Mouse (Mus musculus) lung, adult 2 months (tissue): Measurements from ENCODE around the gene Bivm. TPM values are rescaled to one million over a fixed set of nuclear protein-coding genes. Genes with fewer than 3 reads are reported as not detected.

ENCODE experiments used
- DNase-seq: peaks from one replicate; pipeline ENCODE4 v3.0.0; 2022
- H3K4me1 ChIP-seq: fragments of 200-500 bp; 2 replicates; pipeline ENCODE4 v1.6.1; 2011; ENCODE audit warnings: low read length; ENCODE audit not compliant: control insufficient read depth, insufficient read depth
- H3K4me3 ChIP-seq: fragments of 200-500 bp; replicated peaks from 2 replicates; pipeline ENCODE3; 2011; ENCODE audit warnings: low read depth, mild to moderate bottlenecking, control low read depth, low read length; ENCODE audit errors: extremely low read depth
- CTCF ChIP-seq: fragments of 200-500 bp; IDR thresholded peaks from 2 replicates; pipeline ENCODE4 v1.5.1; 2011; ENCODE audit warnings: mild to moderate bottlenecking, low read length, control low read depth; ENCODE audit not compliant: insufficient read depth
- POLR2A ChIP-seq: fragments of 200-500 bp; IDR thresholded peaks from 2 replicates; pipeline ENCODE4 v1.6.1; 2011; ENCODE audit warnings: low read depth, mild to moderate bottlenecking, control low read depth, low read length, borderline replicate concordance; ENCODE audit errors: extremely low read depth
- WGBS: fragments of 180-500 bp; shearing (Covaris S2); methylation state at CpG from one replicate; pipeline ENCODE4 v1.1.7; 2018; 5-methylcytosine and 5-hydroxymethylcytosine counted together
- polyA plus RNA-seq: library from polyadenylated mRNA; depleted of rRNA; stranded (reverse); fragments of >200 nt; gene quantifications from 2 replicates; pipeline ENCODE4 v1.2.3, GENCODE M21; 2012; rRNA removed

Bivm gene
- polyA plus RNA-seq, 1 experiment: 4.6 TPM

DNA sequence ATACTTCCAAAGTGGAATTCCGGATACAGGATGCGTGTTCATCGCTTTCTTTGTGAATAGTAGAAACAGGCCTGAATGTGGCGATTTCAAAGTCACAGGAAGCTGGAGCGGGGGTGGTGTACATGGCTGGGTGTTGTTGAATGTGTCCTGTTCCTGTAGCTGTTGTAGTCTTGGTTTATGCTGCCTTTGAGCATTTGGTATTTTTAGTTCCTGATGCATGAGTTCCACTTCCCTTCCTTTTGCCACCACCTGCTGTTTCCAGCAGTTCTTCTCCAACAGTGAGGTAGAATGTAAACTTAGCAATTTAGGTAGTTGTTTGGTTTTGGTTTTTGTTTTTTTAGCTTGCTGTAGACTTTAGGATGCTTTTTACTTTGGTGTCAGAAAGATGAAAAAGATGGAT is 43.6 kb downstream of the Bivm start:
- no peak for DNase-seq
- WGBS: 81% methylated on average over 5 of the region's 5 CpGs
- no peak overlapping the region for H3K4me3 ChIP-seq
- TF ChIP-seq POLR2A (no peak), CTCF (no peak)
- no peaks in the 10 kb centered on the region for H3K4me1 ChIP-seq

- WGBS: 97% methylated on average over 3 of the region's 3 CpGs
- no peak for DNase-seq
These were observed 49.2 kb downstream of the Bivm start for GRCm38 (mm10) chr1:44167859-44168383.

DNA sequence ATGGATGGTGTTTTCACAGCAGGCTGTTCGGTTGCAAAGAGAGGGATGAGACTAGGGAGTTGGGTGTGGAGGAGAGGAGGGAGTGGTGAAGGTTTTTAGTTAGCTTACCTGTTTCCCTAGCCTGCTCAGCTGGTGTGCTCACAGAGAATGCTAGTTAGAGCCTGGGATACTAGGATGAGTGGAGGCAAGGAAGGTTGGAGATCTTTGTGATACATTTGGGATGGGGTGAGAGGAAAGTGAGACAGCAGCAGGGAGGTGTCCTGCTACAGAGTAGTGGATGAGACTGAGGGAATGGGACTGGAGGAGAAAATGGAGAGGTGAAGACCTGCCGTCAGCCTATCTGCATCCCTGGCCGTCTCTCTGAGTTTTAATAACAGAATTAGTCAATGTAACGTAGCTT is 53.9 kb downstream of the Bivm start:
- Histone ChIP-seq H3K4me3 (no peak overlapping the region), H3K4me1 (no peaks in the 10 kb centered on the region)
- TF ChIP-seq CTCF (no peak), POLR2A (no peak)
- WGBS: 94% methylated on average over 4 of the region's 4 CpGs
- no peak for DNase-seq

More at GRCm38 (mm10) chr1:44167859-44168383, 49.2 kb downstream of the Bivm start:
- TF ChIP-seq CTCF (no peak), POLR2A (no peak)
- Histone ChIP-seq H3K4me3 (no peak overlapping the region), H3K4me1 (no peaks in the 10 kb centered on the region)

DNA sequence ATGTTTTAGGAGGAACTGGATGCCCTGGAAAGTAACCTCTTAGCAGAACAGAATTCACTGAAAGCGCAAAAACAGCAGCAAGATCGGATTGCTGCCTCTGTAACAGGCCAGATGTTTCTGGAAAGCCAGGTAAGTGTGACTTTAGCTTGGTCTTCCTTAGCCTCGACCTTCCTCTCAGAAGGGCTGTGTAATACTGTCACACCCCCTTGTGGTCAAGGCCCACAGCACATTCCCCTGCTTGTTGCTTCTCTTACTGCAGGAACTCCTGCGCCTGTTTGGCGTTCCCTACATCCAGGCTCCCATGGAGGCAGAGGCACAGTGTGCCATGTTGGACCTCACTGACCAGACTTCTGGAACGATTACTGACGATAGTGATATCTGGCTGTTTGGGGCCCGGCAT is 55.1 kb downstream of the Bivm start:
- TF ChIP-seq CTCF: peak; percentile 36; the same call in 1 of the 2 replicates
- no peak for TF ChIP-seq POLR2A
- DNase-seq: no peak
- no peak overlapping the region for H3K4me3 ChIP-seq
- 82% methylated on average over 8 of the region's 8 CpGs for WGBS
- H3K4me1 ChIP-seq: no peaks in the 10 kb centered on the region

GRCm38 (mm10) chr1:44178086-44178485 is 59.3 kb downstream of the Bivm start:
- 92% methylated on average over 5 of the region's 5 CpGs for WGBS
- no peak for TF ChIP-seq POLR2A

DNA sequence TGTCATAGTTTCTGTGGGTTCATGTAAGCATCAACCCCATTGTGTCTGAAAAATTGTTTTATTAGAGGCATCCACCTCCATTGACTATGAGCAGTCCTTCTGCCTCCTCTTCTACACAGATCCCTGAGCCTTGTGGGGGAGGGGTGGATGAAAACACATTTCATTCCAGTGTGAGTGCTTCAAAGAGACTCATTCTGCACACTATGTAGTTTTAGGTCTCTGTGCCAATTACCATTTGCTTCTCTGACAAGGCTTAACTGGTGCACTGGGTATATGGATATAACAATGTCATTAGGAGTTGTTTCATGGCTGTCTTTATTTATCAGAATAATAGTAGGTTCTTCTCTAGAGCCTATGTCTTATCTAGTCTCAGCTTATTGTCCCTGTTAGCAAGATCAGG is 67.6 kb downstream of the Bivm start:
- no peak for TF ChIP-seq CTCF
- TF ChIP-seq POLR2A: no peak
- no peak overlapping the region for H3K4me3 ChIP-seq
- no peak for DNase-seq
- H3K4me1 ChIP-seq: no peaks in the 10 kb centered on the region

More at GRCm38 (mm10) chr1:44178086-44178485, 59.3 kb downstream of the Bivm start:
- Histone ChIP-seq H3K4me3 (no peak overlapping the region), H3K4me1 (no peaks in the 10 kb centered on the region)
- DNase-seq: no peak

Other genes starting within 250 kb of the Bivm start
- 4.7 and 8.4 TPM in 2 replicates for gene Tpp2, start 185.3 kb upstream of the Bivm start, polyA plus RNA-seq
- gene Mettl21c, start 98.9 kb upstream of the Bivm start, polyA plus RNA-seq: not detected in 2 replicates
- not detected in 2 replicates for gene Gm8251, start 57.0 kb upstream of the Bivm start, polyA plus RNA-seq
- gene Tex30, start 16.5 kb upstream of the Bivm start, polyA plus RNA-seq: 3.7 and 5.0 TPM in 2 replicates
- gene Kdelc1, start 149 bp upstream of the Bivm start, polyA plus RNA-seq: 14.9 and 16.6 TPM in 2 replicates
- 4.7 and 5.5 TPM in 2 replicates for gene Ercc5, start 28.8 kb downstream of the Bivm start, polyA plus RNA-seq
- 0.34 TPM in 2 replicates for gene Mettl21e, start 100.0 kb downstream of the Bivm start, polyA plus RNA-seq